Mouse (Mus musculus) embryonic facial prominence, embryonic 15.5 days (tissue): Measurements from ENCODE around the gene Fabp3. TPM values are rescaled to one million over a fixed set of nuclear protein-coding genes. Genes with fewer than 3 reads are reported as not detected.

Source experiments
- ATAC-seq: fragments of 200-750 bp; cut with Nextera tagmentation; 2 replicates; pipeline ENCODE4 v1.8.0; 2017; ENCODE audit warnings: low read depth, moderate TSS enrichment; ENCODE audit not compliant: insufficient number of reproducible peaks, low FRiP score, low TSS enrichment
- H3K27ac ChIP-seq: fragments of 300-500 bp; sonication (generic); replicated peaks from 2 replicates; pipeline ENCODE4 v1.5.1; 2015; ENCODE audit warnings: mild to moderate bottlenecking, inconsistent platforms
- H3K27me3 ChIP-seq: fragments of 300-500 bp; sonication (generic); 2 replicates; pipeline ENCODE4 v1.6.1; 2015; ENCODE audit warnings: inconsistent platforms
- H3K36me3 ChIP-seq: fragments of 300-500 bp; sonication (generic); 2 replicates; pipeline ENCODE4 v1.6.1; 2015; ENCODE audit warnings: mild to moderate bottlenecking, inconsistent platforms
- H3K4me1 ChIP-seq: fragments of 300-500 bp; sonication (generic); 2 replicates; pipeline ENCODE4 v1.6.1; 2015; ENCODE audit warnings: inconsistent platforms
- H3K4me2 ChIP-seq: fragments of 300-500 bp; sonication (generic); replicated peaks from 2 replicates; pipeline ENCODE4 v1.6.1; 2015; ENCODE audit warnings: mild to moderate bottlenecking, inconsistent platforms
- H3K4me3 ChIP-seq: fragments of 300-500 bp; sonication (generic); replicated peaks from 2 replicates; pipeline ENCODE4 v1.5.1; 2015; ENCODE audit warnings: mild to moderate bottlenecking, inconsistent platforms
- H3K9ac ChIP-seq: fragments of 300-500 bp; sonication (generic); 2 replicates; pipeline ENCODE4 v1.6.1; 2015; ENCODE audit warnings: inconsistent platforms
- H3K9me3 ChIP-seq: fragments of 300-500 bp; sonication (generic); replicated peaks from 2 replicates; pipeline ENCODE4 v1.6.1; 2016; ENCODE audit warnings: inconsistent platforms
- WGBS: fragments of 180-500 bp; shearing (Covaris S2); methylation state at CpG from one replicate; pipeline ENCODE4 v1.1.7; 2015; 5-methylcytosine and 5-hydroxymethylcytosine counted together
- polyA plus RNA-seq: library from polyadenylated mRNA; unstranded; fragments of >200 nt; fragmentation: Nextera tagmentation; extraction: Ambion mirVana; gene quantifications from 2 replicates; pipeline ENCODE4 v1.2.1, GENCODE M21; 2015

Fabp3 gene
- polyA plus RNA-seq, 1 experiment from 2014 or later: 40.7 TPM

DNA sequence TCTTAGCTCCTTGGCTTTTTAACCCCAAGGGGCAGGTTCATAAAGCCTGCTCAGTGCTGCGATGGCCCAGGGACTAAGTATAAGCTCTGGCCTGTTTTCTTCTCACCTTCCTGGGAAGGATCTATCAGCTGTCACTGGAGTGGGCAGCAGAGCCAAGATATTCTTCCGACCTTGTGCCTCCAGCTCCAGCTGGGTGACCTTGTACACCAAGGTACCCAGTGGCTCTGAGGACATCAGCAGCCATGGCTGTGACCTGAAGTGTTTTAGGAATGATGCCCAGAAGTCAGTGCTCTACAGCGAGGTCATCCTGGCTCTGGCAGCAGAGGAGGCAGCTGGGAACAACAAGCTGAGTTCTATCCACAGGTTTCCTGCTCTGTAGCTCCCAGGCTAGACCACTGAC lies 4.1 kb downstream of the Fabp3 start:
- no peaks in the 10 kb centered on the region for H3K9me3 ChIP-seq
- H3K27ac ChIP-seq: no peak overlapping the region
- H3K4me2 ChIP-seq: no peak overlapping the region
- ATAC-seq: no peak
- 85% methylated on average over 3 of the region's 3 CpGs for WGBS
- H3K4me1 ChIP-seq: peaks cover 15% of the 10 kb centered on the region
- H3K4me3 ChIP-seq: no peak overlapping the region
- no peak overlapping the region for H3K9ac ChIP-seq
- peaks cover 19% of the 10 kb centered on the region for H3K36me3 ChIP-seq
- H3K27me3 ChIP-seq: peaks cover 32% of the 10 kb centered on the region

DNA sequence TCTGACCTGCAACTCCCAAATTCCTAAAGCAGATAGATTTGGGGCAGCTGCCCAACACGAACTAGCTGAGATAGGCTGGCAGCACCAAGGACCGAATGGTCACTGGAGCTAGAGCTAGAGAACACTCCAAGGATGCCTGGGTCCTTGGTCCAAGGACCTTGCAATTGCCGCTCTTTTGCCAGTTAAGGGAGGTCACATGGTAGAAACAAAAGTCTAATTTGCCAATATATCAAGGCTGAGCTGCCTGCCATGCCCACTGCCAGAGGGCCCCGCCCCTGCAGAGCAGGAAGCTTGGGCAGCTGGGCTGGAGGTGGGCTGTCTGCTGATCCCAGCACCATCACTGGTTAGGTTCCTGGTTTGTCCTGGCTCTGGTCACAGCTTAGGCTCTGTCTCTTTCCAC lies 5.2 kb downstream of the Fabp3 start:
- Histone ChIP-seq H3K4me3 (no peak overlapping the region), H3K9me3 (no peaks in the 10 kb centered on the region), H3K36me3 (peaks cover 21% of the 10 kb centered on the region), H3K27me3 (peaks cover 24% of the 10 kb centered on the region), H3K9ac (no peak overlapping the region), H3K4me1 (peaks cover 6% of the 10 kb centered on the region), H3K27ac (no peak overlapping the region), H3K4me2 (no peak overlapping the region)
- WGBS: 95% methylated on average over 4 of the region's 4 CpGs
- no peak for ATAC-seq

DNA sequence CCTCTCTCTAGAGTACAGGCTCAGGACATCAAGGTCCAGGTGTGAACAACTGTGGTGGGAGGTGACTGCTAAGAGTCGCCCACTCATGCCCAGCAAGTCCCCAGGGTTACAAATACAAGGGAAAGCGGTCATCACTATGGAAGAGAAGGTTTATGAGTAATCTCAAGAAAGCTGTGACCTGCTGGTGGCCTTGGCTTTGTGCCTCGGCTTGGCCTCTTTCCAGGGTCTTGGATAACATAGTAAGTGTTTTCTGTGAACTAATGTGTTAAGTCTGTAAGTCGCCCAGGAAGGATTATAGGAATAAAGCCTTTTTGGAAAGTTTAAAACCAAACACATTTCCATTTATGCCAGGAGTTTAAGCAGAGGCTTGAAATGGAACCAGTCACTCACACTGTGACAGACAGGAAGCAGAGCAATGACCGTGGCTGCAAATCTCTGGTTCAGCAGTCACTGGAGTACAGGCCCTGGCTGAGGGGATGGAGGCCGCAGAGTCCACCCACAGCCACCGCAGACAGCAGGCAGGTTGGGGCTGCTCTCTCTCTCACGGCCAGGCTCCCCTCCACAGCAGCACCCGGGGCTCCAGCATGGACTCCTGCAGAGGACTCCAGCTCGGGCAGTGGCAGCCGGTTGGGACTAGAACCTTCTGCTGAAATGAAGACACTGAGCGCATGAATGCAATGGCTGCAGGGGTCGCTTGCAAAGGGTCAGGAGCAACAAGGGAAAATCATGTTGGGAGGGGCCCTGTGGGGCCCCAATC lies 7.6 kb downstream of the Fabp3 start:
- no peaks in the 10 kb centered on the region for H3K4me1 ChIP-seq
- 74% methylated on average over 13 of the region's 13 CpGs for WGBS
- no peak overlapping the region for H3K9ac ChIP-seq
- peaks cover 38% of the 10 kb centered on the region for H3K36me3 ChIP-seq
- H3K27me3 ChIP-seq: peaks cover under 1% of the 10 kb centered on the region; the same call in 1 of the 2 replicates
- ATAC-seq: no peak
- no peak overlapping the region for H3K4me3 ChIP-seq
- no peak overlapping the region for H3K27ac ChIP-seq
- no peaks in the 10 kb centered on the region for H3K9me3 ChIP-seq
- H3K4me2 ChIP-seq: no peak overlapping the region

DNA sequence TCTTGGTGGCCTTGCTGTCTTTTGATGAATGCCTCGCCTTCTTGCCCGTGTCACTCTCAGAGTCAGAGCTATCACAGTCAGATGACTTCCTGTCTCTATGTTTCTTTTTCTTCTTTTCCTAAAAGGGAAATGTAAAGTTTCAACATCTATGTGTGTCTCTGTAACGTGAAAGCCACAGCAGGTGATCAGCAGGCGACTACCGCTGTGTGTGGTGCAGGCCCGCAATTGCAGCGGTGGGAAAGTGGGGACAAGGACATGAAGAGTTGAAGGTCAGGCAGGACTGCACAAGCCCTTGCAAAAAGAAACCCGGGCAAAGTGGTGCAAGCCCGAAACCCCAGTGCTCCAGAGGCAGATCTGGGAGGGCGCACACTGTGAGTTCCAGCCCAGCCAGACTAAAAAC lies 8.3 kb downstream of the Fabp3 start:
- Histone ChIP-seq H3K9ac (no peak overlapping the region), H3K4me3 (no peak overlapping the region), H3K27ac (no peak overlapping the region), H3K27me3 (no peaks in the 10 kb centered on the region), H3K4me1 (no peaks in the 10 kb centered on the region), H3K9me3 (no peaks in the 10 kb centered on the region), H3K36me3 (peaks cover 43% of the 10 kb centered on the region), H3K4me2 (no peak overlapping the region)
- 79% methylated on average over 10 of the region's 10 CpGs for WGBS
- ATAC-seq: no peak

DNA sequence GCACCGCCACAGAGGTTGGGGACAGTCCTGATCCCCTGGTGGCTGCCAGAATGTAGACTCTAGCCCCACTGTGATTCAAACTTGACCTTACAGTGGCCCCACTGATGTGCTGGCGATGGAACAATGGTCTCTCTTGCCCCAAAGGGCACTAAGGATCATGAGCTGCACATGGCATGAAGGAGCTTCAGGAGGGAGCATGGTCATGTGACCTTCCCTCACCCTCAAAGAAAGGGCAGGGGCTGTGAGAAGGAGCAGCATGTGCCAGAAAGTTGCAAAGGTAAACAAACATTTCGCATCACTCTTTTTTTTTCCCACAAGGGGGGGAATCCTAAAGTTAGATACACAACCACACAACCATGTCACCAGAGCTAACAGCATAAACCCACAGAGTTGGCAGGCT lies 9.7 kb downstream of the Fabp3 start:
- no peaks in the 10 kb centered on the region for H3K4me1 ChIP-seq
- no peak for ATAC-seq
- H3K9ac ChIP-seq: no peak overlapping the region

DNA sequence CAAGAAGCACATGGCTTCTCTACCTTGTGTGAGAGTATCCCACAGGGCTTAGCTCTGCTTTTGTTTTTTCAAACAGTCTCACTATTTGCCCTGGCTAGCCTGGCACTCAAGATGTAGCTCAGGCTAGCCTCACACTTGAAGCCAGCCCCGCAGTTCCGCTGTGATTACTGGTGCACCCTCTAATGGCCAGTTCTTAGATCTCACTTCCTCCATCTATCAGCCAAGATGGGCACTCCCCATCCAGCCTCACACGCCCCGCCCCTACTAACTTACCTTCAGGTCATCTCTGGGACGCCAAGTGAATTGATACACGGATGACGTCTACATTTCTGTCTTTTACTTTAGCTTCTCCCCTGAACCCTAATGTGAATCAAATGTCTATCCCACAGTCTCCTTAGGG lies 11.2 kb downstream of the Fabp3 start:
- H3K9me3 ChIP-seq: no peaks in the 10 kb centered on the region
- no peak overlapping the region for H3K4me3 ChIP-seq
- no peaks in the 10 kb centered on the region for H3K4me1 ChIP-seq
- no peak overlapping the region for H3K27ac ChIP-seq
- H3K27me3 ChIP-seq: no peaks in the 10 kb centered on the region
- H3K9ac ChIP-seq: no peak overlapping the region
- no peak for ATAC-seq
- 84% methylated on average over 7 of the region's 7 CpGs for WGBS
- peaks cover 65% of the 10 kb centered on the region for H3K36me3 ChIP-seq
- no peak overlapping the region for H3K4me2 ChIP-seq

More for the DNA sequence above, 9.7 kb downstream of the Fabp3 start:
- H3K27me3 ChIP-seq: no peaks in the 10 kb centered on the region
- no peak overlapping the region for H3K4me3 ChIP-seq
- no peak overlapping the region for H3K27ac ChIP-seq
- H3K4me2 ChIP-seq: no peak overlapping the region
- H3K36me3 ChIP-seq: peaks cover 56% of the 10 kb centered on the region
- WGBS: 70% methylated on average over 3 of the region's 3 CpGs
- H3K9me3 ChIP-seq: no peaks in the 10 kb centered on the region

DNA sequence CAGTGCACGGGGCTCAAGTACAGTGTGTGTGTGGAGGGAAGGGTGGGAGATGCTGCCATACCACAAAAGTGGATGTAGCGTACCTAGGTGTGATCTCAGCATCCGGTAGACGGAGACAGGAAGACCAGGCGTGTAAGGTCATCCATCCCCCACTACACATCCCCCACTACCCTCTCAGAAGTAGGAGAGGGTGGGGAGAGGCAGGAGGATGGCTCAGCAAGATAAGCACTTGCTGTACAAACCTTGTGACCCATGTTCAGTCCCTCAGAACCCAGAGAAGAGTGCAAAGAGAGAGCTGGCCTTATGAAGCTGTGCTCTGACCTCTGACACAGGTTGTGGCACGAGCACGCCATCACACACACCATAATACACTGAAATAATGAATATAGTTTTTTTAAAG lies 13.2 kb downstream of the Fabp3 start:
- no peak overlapping the region for H3K9ac ChIP-seq
- no peaks in the 10 kb centered on the region for H3K9me3 ChIP-seq
- ATAC-seq: no peak
- no peaks in the 10 kb centered on the region for H3K4me1 ChIP-seq
- WGBS: 90% methylated on average over 7 of the region's 7 CpGs
- H3K4me2 ChIP-seq: no peak overlapping the region
- H3K36me3 ChIP-seq: peaks cover 66% of the 10 kb centered on the region
- no peak overlapping the region for H3K27ac ChIP-seq
- H3K4me3 ChIP-seq: no peak overlapping the region
- no peaks in the 10 kb centered on the region for H3K27me3 ChIP-seq

DNA sequence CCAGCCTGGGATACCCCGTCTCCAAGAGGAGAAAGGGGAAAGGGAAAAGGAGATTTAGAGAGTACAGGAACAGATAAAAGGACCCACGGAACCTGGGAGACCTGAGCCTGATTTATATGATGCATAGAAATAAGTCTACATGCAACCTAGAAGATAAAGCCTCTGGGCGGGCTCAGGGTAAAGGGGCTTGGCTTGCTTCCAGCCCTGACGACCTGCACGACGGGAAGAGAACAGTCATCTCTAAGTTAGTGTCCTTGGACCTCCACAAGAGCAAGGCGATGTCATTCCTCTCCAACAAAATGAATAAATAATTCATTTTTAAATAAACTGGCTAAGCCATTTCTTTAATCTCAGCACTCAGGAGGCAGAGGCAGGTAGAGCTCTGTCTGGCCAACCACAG lies 14.2 kb downstream of the Fabp3 start:
- Histone ChIP-seq H3K4me2 (no peak overlapping the region), H3K27ac (no peak overlapping the region), H3K9ac (no peak overlapping the region), H3K27me3 (no peaks in the 10 kb centered on the region), H3K9me3 (no peaks in the 10 kb centered on the region), H3K36me3 (peaks cover 74% of the 10 kb centered on the region), H3K4me1 (no peaks in the 10 kb centered on the region), H3K4me3 (no peak overlapping the region)
- 74% methylated on average over 7 of the region's 7 CpGs for WGBS
- no peak for ATAC-seq

DNA sequence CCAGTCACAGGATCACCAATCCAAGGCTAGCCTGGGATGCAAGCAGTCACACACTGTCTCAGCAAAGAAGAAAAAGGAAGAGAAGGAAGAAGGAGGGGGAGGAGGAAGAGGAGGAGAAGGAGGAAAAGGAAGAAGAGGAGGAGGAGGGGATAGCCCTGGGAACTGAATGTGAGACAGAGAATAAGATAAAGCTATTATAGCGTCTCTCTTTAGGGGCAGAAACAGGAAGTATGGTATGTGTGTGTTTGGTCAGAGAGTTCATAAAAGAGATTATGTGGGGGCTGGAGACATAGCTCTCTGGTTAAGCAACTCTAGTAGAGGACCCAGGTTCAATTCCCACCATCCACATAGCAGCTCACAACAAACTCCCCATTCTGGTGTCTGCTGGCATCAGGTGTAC lies 14.8 kb downstream of the Fabp3 start:
- no peak overlapping the region for H3K4me3 ChIP-seq
- H3K9me3 ChIP-seq: no peaks in the 10 kb centered on the region
- ATAC-seq: no peak
- H3K36me3 ChIP-seq: peaks cover 79% of the 10 kb centered on the region
- 81% methylated on average over 1 of the region's 1 CpGs for WGBS
- no peaks in the 10 kb centered on the region for H3K4me1 ChIP-seq
- H3K27ac ChIP-seq: no peak overlapping the region
- no peak overlapping the region for H3K9ac ChIP-seq
- H3K4me2 ChIP-seq: no peak overlapping the region
- no peaks in the 10 kb centered on the region for H3K27me3 ChIP-seq

DNA sequence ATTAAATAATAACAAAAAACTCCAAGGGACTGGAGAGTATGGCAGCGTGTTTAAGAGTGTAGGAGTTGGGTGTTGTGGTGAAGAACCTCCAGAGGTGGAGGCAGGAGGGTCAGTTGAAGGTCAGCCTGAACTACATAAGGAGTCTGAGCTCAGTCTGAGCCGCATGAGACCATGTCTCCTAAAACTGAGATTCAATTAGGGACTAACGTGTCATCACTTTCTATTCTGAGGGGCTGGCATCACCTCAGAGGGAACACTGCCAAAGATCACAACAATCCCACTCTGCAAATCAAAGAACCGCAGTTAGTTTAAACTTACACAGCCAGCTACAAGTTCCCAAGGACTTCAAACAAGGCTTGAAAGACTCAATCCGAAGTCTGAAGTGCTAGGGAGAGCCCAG lies 15.2 kb downstream of the Fabp3 start:
- H3K9ac ChIP-seq: no peak overlapping the region
- peaks cover 81% of the 10 kb centered on the region for H3K36me3 ChIP-seq
- ATAC-seq: no peak
- no peak overlapping the region for H3K4me2 ChIP-seq
- H3K27me3 ChIP-seq: no peaks in the 10 kb centered on the region
- H3K4me1 ChIP-seq: no peaks in the 10 kb centered on the region
- no peak overlapping the region for H3K4me3 ChIP-seq
- 76% methylated on average over 5 of the region's 5 CpGs for WGBS
- H3K27ac ChIP-seq: no peak overlapping the region
- H3K9me3 ChIP-seq: no peaks in the 10 kb centered on the region

DNA sequence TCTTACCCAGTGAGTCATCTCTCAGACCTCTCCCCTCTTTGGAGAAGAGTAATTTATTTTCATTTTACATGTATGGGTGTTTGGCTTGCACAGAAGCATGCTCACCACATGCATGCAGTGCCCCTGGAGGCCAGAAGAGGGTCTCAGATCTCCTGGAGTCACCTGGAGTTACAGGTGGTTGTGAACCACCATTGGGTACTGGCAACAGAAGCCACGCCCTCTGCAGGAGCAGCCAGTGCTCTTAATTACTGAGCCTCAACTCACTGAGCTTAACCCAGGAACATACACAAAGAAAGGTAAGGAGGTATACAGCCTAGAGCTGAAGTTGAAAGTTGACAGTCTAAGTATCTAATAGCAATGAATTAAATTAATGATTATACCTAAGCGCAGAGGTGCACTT lies 17.1 kb downstream of the Fabp3 start:
- no peaks in the 10 kb centered on the region for H3K4me1 ChIP-seq
- H3K27ac ChIP-seq: no peak overlapping the region
- ATAC-seq: no peak
- no peaks in the 10 kb centered on the region for H3K9me3 ChIP-seq
- no peak overlapping the region for H3K4me3 ChIP-seq
- no peak overlapping the region for H3K4me2 ChIP-seq
- H3K9ac ChIP-seq: no peak overlapping the region
- H3K27me3 ChIP-seq: no peaks in the 10 kb centered on the region
- WGBS: 94% methylated on average over 2 of the region's 2 CpGs
- peaks cover 78% of the 10 kb centered on the region for H3K36me3 ChIP-seq

DNA sequence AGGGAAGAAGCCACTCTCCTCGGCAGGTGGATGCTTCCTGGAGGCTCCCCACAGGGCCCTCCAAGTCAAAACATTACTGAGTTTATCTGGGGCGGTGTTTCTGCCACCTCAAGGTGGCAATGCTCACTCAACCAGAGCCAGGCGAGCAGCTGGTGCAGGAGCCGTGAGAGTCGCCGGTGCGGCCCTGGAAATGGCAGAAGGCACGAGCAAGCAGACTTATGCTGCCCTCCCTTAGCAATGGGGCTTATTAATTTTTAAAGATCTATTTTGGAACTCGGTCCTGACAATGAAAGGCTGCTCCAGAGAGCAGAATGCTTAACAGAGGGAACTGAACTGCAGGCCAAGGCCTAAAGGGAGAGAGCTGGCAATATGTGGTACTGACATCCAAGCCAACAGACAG lies 19.0 kb downstream of the Fabp3 start:
- WGBS: 86% methylated on average over 9 of the region's 9 CpGs
- Histone ChIP-seq H3K4me3 (no peak overlapping the region), H3K27ac (no peak overlapping the region), H3K4me2 (no peak overlapping the region), H3K9ac (no peak overlapping the region), H3K4me1 (no peaks in the 10 kb centered on the region), H3K27me3 (no peaks in the 10 kb centered on the region), H3K36me3 (peaks cover 65% of the 10 kb centered on the region), H3K9me3 (no peaks in the 10 kb centered on the region)
- ATAC-seq: no peak
